Mouse (Mus musculus) embryonic facial prominence, embryonic 15.5 days (tissue): ENCODE measurements around the gene Tbcd. TPM values are rescaled to one million over a fixed set of nuclear protein-coding genes. Genes with fewer than 3 reads are reported as not detected.

Source experiments
- ATAC-seq: fragments of 200-750 bp; cut with Nextera tagmentation; 2 replicates; pipeline ENCODE4 v1.8.0; 2017; ENCODE audit warnings: low read depth, moderate TSS enrichment; ENCODE audit not compliant: insufficient number of reproducible peaks, low FRiP score, low TSS enrichment
- H3K27ac ChIP-seq: fragments of 300-500 bp; sonication (generic); replicated peaks from 2 replicates; pipeline ENCODE4 v1.5.1; 2015; ENCODE audit warnings: mild to moderate bottlenecking, inconsistent platforms
- H3K27me3 ChIP-seq: fragments of 300-500 bp; sonication (generic); 2 replicates; pipeline ENCODE4 v1.6.1; 2015; ENCODE audit warnings: inconsistent platforms
- H3K36me3 ChIP-seq: fragments of 300-500 bp; sonication (generic); 2 replicates; pipeline ENCODE4 v1.6.1; 2015; ENCODE audit warnings: mild to moderate bottlenecking, inconsistent platforms
- H3K4me1 ChIP-seq: fragments of 300-500 bp; sonication (generic); 2 replicates; pipeline ENCODE4 v1.6.1; 2015; ENCODE audit warnings: inconsistent platforms
- H3K4me2 ChIP-seq: fragments of 300-500 bp; sonication (generic); replicated peaks from 2 replicates; pipeline ENCODE4 v1.6.1; 2015; ENCODE audit warnings: mild to moderate bottlenecking, inconsistent platforms
- H3K4me3 ChIP-seq: fragments of 300-500 bp; sonication (generic); replicated peaks from 2 replicates; pipeline ENCODE4 v1.5.1; 2015; ENCODE audit warnings: mild to moderate bottlenecking, inconsistent platforms
- H3K9ac ChIP-seq: fragments of 300-500 bp; sonication (generic); 2 replicates; pipeline ENCODE4 v1.6.1; 2015; ENCODE audit warnings: inconsistent platforms
- H3K9me3 ChIP-seq: fragments of 300-500 bp; sonication (generic); replicated peaks from 2 replicates; pipeline ENCODE4 v1.6.1; 2016; ENCODE audit warnings: inconsistent platforms
- WGBS: fragments of 180-500 bp; shearing (Covaris S2); methylation state at CpG from one replicate; pipeline ENCODE4 v1.1.7; 2015; 5-methylcytosine and 5-hydroxymethylcytosine counted together
- polyA plus RNA-seq: library from polyadenylated mRNA; unstranded; fragments of >200 nt; fragmentation: Nextera tagmentation; extraction: Ambion mirVana; gene quantifications from 2 replicates; pipeline ENCODE4 v1.2.1, GENCODE M21; 2015

The Tbcd gene
- polyA plus RNA-seq, 1 experiment from 2014 or later, result 42.9 TPM

- H3K4me1 ChIP-seq, result peaks cover 32% of the 10 kb centered on the region
- no peak overlapping the region for H3K9ac ChIP-seq
- H3K4me3 ChIP-seq, result no peak overlapping the region
- 76% methylated on average over 5 of the region's 5 CpGs for WGBS
- no peaks in the 10 kb centered on the region for H3K27me3 ChIP-seq
- no peak overlapping the region for H3K4me2 ChIP-seq
- 0 out of 2 replicates have a peak, but pooled peaks cover 4% of the 10 kb centered on the region for H3K36me3 ChIP-seq
- H3K27ac ChIP-seq, result peak overlapping the region; percentile 84
- no peak for ATAC-seq
- H3K9me3 ChIP-seq, result no peaks in the 10 kb centered on the region
These were observed 91.6 kb downstream of the Tbcd start for GRCm38 (mm10) chr11:121543287-121543856.

DNA sequence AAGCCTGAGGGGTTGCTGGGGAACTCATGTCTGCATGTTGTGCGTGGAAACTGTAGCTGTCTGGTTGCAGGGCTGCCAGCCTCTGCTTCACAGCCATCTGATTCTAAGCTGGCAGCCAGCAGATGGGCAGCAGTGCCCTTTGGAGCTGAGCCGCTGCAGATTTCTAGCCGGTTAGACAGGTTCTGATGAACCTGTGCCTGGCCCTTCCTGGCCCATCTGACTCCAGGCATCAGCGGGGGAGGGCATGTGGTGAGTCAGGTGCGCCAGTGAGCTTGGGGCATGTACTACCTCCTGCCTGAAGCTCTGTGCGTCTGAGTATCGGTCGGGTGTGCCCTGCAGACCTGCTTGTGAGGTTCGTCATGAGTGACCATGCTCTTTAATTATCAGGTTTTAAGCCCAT is 92.2 kb downstream of the Tbcd start:
- peak; percentile 72; the same call in 1 of the 2 replicates for ATAC-seq
- no peaks in the 10 kb centered on the region for H3K27me3 ChIP-seq
- no peak overlapping the region for H3K4me3 ChIP-seq
- H3K4me1 ChIP-seq, result peaks cover 33% of the 10 kb centered on the region
- no peak overlapping the region for H3K9ac ChIP-seq
- 62% methylated on average over 9 of the region's 9 CpGs for WGBS
- 0 out of 2 replicates have a peak overlapping the region, but pooled peaks have one; percentile 3 for H3K4me2 ChIP-seq
- H3K9me3 ChIP-seq, result no peaks in the 10 kb centered on the region
- H3K27ac ChIP-seq, result peak overlapping the region; percentile 84
- H3K36me3 ChIP-seq, result 0 out of 2 replicates have a peak, but pooled peaks cover 4% of the 10 kb centered on the region

- H3K9ac ChIP-seq, result no peak overlapping the region
- no peak overlapping the region for H3K4me3 ChIP-seq
- H3K36me3 ChIP-seq, result 0 out of 2 replicates have a peak, but pooled peaks cover 4% of the 10 kb centered on the region
- H3K9me3 ChIP-seq, result no peaks in the 10 kb centered on the region
- peak; percentile 73; the same call in 1 of the 2 replicates for ATAC-seq
- H3K4me2 ChIP-seq, result no peak overlapping the region
- no peaks in the 10 kb centered on the region for H3K27me3 ChIP-seq
- peaks cover 42% of the 10 kb centered on the region for H3K4me1 ChIP-seq
- WGBS, result 44% methylated on average over 7 of the region's 7 CpGs
- H3K27ac ChIP-seq, result peak overlapping the region; percentile 84
These were observed 93.1 kb downstream of the Tbcd start for GRCm38 (mm10) chr11:121544755-121545397.

DNA sequence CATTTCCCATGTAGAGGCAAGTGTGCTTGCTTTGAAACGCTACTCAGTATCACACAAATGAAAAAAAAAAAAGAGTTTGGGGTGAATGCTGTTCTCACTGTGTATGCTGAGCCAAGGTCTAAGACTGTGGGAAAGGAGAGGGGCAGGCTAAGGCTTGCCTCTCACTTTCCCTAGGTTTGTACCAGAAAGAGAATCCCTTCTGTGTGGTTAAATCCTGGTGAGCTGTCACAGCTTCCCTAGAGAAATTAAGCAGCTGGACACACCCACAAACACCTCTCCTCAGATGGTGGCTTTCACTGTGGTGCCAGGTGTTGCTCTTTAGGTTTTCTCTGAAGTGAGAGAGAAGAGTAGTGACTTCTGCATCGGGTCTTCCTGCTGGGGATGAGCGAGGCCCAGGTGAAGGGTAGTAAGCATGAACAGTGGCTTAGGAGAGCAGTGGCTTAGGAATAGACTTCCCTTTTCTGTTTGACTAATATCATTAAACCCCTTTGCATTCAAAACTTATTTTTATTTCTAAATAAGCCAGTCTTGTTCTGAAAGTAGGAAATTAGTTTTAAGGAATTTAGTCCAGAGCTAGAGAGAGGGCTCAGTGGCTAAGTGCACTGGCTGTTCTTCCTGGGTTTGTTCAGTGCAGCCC is 93.8 kb downstream of the Tbcd start:
- H3K4me3 ChIP-seq, result no peak overlapping the region
- peak overlapping the region; percentile 84 for H3K27ac ChIP-seq
- ATAC-seq, result peak; percentile 48; the same call in 1 of the 2 replicates
- peaks cover 49% of the 10 kb centered on the region for H3K4me1 ChIP-seq
- no peak overlapping the region for H3K4me2 ChIP-seq
- WGBS, result 50% methylated on average over 3 of the region's 3 CpGs
- no peaks in the 10 kb centered on the region for H3K27me3 ChIP-seq
- 0 out of 2 replicates have a peak, but pooled peaks cover 4% of the 10 kb centered on the region for H3K36me3 ChIP-seq
- H3K9ac ChIP-seq, result no peak overlapping the region
- no peaks in the 10 kb centered on the region for H3K9me3 ChIP-seq

- Histone ChIP-seq H3K4me3 (no peak overlapping the region), H3K9ac (no peak overlapping the region), H3K27me3 (no peaks in the 10 kb centered on the region), H3K9me3 (no peaks in the 10 kb centered on the region), H3K27ac (no peak overlapping the region), H3K4me1 (peaks cover 62% of the 10 kb centered on the region), H3K36me3 (no peaks in the 10 kb centered on the region), H3K4me2 (no peak overlapping the region)
- ATAC-seq, result no peak
- whole genome bisulfite sequencing, result 83% methylated on average over 5 of the region's 5 CpGs
These were observed 95.5 kb downstream of the Tbcd start for GRCm38 (mm10) chr11:121547234-121547633.

DNA sequence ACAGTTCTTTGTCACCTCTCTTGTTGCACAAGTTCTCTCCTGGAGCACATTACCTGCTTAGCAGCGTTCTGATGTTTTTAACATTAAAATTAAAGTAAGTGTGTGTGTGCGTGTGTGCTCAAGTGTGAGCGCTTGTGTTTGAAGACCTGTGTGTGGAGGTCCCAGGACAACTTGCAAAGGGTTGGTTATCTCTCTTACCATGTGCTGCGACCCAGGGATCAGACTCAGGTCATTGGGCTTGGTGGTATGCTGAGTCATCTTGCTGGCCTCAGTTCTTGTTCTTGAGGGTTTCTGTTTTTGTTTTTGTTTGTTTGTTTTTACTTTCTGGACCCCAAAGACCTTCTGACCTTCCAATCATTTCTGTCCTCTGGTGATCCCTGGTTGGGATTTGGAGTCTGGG is 96.2 kb downstream of the Tbcd start:
- H3K4me1 ChIP-seq, result peaks cover 65% of the 10 kb centered on the region
- WGBS, result 91% methylated on average over 4 of the region's 4 CpGs
- H3K27ac ChIP-seq, result no peak overlapping the region
- H3K27me3 ChIP-seq, result no peaks in the 10 kb centered on the region
- no peak overlapping the region for H3K4me3 ChIP-seq
- no peaks in the 10 kb centered on the region for H3K36me3 ChIP-seq
- no peaks in the 10 kb centered on the region for H3K9me3 ChIP-seq
- H3K4me2 ChIP-seq, result no peak overlapping the region
- no peak overlapping the region for H3K9ac ChIP-seq
- ATAC-seq, result no peak

DNA sequence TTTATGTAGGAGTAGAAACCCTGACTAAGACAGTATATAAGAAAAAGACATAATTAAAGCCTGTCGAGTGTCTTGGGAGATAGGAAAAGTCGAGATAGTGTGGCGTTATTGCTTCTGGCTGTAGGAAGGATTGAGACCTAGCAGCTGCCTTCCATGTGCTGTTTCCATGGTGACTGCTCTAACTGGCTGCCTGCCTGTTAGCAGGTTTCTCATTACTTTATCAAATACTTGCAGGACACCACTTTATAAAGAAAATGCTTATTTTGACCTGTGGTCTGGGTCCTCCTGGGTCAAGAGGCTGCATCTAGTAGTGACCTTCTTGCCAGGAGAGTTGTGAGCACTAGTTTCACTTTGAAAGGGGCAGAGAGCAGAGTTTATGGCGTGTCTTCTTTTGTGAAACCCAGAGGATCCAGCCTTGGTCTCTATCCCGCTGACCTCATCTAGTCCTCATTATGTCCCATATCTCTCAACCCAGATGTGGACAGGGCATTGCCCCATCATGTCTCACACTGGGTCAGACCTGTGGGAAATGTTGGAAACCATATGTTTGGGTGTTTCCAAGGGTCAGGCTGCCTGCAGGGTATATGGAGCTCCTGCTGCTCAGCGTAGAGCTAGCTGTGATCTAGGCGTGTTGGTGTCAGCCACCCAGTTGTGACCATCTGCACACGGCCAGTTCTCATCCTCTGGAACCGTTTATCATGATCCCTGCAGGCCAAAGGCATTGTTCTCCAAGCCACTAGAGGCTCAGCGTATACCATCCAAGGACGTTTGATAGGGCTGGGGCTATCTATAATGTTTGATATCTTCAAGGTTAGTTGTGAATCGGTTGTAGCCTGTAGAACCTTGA is 97.5 kb downstream of the Tbcd start:
- peaks cover 56% of the 10 kb centered on the region for H3K4me1 ChIP-seq
- no peak overlapping the region for H3K4me3 ChIP-seq
- ATAC-seq, result no peak
- H3K9me3 ChIP-seq, result no peaks in the 10 kb centered on the region
- no peak overlapping the region for H3K9ac ChIP-seq
- 0 out of 2 replicates have a peak overlapping the region, but pooled peaks have one; percentile 39 for H3K27ac ChIP-seq
- WGBS, result 80% methylated on average over 12 of the region's 12 CpGs
- H3K36me3 ChIP-seq, result no peaks in the 10 kb centered on the region
- no peak overlapping the region for H3K4me2 ChIP-seq
- H3K27me3 ChIP-seq, result no peaks in the 10 kb centered on the region

GRCm38 (mm10) chr11:121549843-121550647 is 98.3 kb downstream of the Tbcd start:
- Histone ChIP-seq H3K27ac (0 out of 2 replicates have a peak overlapping the region, but pooled peaks have one; percentile 39), H3K9me3 (no peaks in the 10 kb centered on the region), H3K4me2 (no peak overlapping the region), H3K9ac (no peak overlapping the region), H3K4me1 (peaks cover 48% of the 10 kb centered on the region), H3K36me3 (no peaks in the 10 kb centered on the region), H3K4me3 (no peak overlapping the region), H3K27me3 (no peaks in the 10 kb centered on the region)
- no peak for ATAC-seq
- 62% methylated on average over 17 of the region's 17 CpGs for WGBS

- H3K9ac ChIP-seq, result no peak overlapping the region
- H3K4me1 ChIP-seq, result peaks cover 36% of the 10 kb centered on the region
- no peaks in the 10 kb centered on the region for H3K9me3 ChIP-seq
- 0 out of 2 replicates have a peak overlapping the region, but pooled peaks have one; percentile 22 for H3K27ac ChIP-seq
- no peak overlapping the region for H3K4me2 ChIP-seq
- no peak overlapping the region for H3K4me3 ChIP-seq
- H3K36me3 ChIP-seq, result no peaks in the 10 kb centered on the region
- no peaks in the 10 kb centered on the region for H3K27me3 ChIP-seq
- ATAC-seq, result no peak
- 81% methylated on average over 5 of the region's 5 CpGs for WGBS
These were observed 99.6 kb downstream of the Tbcd start for GRCm38 (mm10) chr11:121551206-121551799.

GRCm38 (mm10) chr11:121552167-121552566 is 100.4 kb downstream of the Tbcd start:
- no peak for ATAC-seq

More at GRCm38 (mm10) chr11:121552167-121552566, 100.4 kb downstream of the Tbcd start:
- Histone ChIP-seq H3K27me3 (no peaks in the 10 kb centered on the region), H3K4me1 (peaks cover 36% of the 10 kb centered on the region), H3K27ac (peak overlapping the region; percentile 25; the same call in 1 of the 2 replicates), H3K4me2 (no peak overlapping the region), H3K9ac (no peak overlapping the region), H3K36me3 (no peaks in the 10 kb centered on the region), H3K9me3 (no peaks in the 10 kb centered on the region), H3K4me3 (no peak overlapping the region)
- 56% methylated on average over 4 of the region's 4 CpGs for WGBS
